Mouse (Mus musculus) bone marrow, adult 2 months (tissue): ENCODE measurements at regions not wholly inside any gene's neighbourhood (a gene's known extent, or its start where the extent isn't known, plus 50 kb on each side); places are given as distances from the start of the nearest gene placed in this dataset.

Experiments used
- CTCF ChIP-seq: fragments of 200-500 bp; IDR thresholded peaks from 2 replicates; pipeline ENCODE4 v1.5.1; 2011; ENCODE audit warnings: low read length, control low read depth; ENCODE audit not compliant: control insufficient read depth, insufficient read depth
- POLR2A ChIP-seq: fragments of 200-500 bp; IDR thresholded peaks from 2 replicates; pipeline ENCODE4 v1.6.1; 2011; ENCODE audit warnings: low read depth, mild to moderate bottlenecking, control low read depth, low read length, borderline replicate concordance; ENCODE audit not compliant: control insufficient read depth

GRCm38 (mm10) chr4:150730061-150730812 lies 78.3 kb upstream of the Slc45a1 start:
- no peak for TF ChIP-seq CTCF
- TF ChIP-seq POLR2A, result no peak
